Mouse (Mus musculus): ENCODE results near the gene Rara. TPM values are rescaled to one million over a fixed set of nuclear protein-coding genes. Genes with fewer than 3 reads are reported as not detected.

Rara gene
- polyA plus RNA-seq, 1 experiment from 2014 or later = 17.3 TPM

GRCm38 (mm10) chr11:98949958-98950460, 22.4 kb downstream of the Rara start:
- H3K4me2 ChIP-seq (replicated peaks) = no peak overlapping the region
- H3K4me1 ChIP-seq = peaks cover 37% of the 10 kb centered on the region
- WGBS = 81% methylated on average over 7 of the region's 7 CpGs
- no peak overlapping the region for H3K4me3 ChIP-seq
- H3K9ac ChIP-seq (replicated peaks) = no peak overlapping the region
- no peaks in the 10 kb centered on the region for H3K36me3 ChIP-seq
- H3K9me3 ChIP-seq = no peaks in the 10 kb centered on the region
- no peak for ATAC-seq (ENCODE audit: low FRiP score, low read depth)
- H3K27ac ChIP-seq (replicated peaks) = no peak overlapping the region
- no peaks in the 10 kb centered on the region for H3K27me3 ChIP-seq

- Histone ChIP-seq H3K9ac (replicated peaks) (no peak overlapping the region), H3K9me3 (no peaks in the 10 kb centered on the region), H3K4me1 (peaks cover 37% of the 10 kb centered on the region), H3K4me3 (no peak overlapping the region), H3K36me3 (no peaks in the 10 kb centered on the region), H3K4me2 (replicated peaks) (no peak overlapping the region), H3K27me3 (no peaks in the 10 kb centered on the region), H3K27ac (replicated peaks) (no peak overlapping the region)
- 85% methylated on average over 9 of the region's 9 CpGs for WGBS
- ATAC-seq (ENCODE audit: low FRiP score, low read depth) = no peak
Observed at GRCm38 (mm10) chr11:98950484-98950883, 22.9 kb downstream of the Rara start.

- H3K4me1 ChIP-seq = peaks cover 42% of the 10 kb centered on the region
- 0 out of 2 replicates have a peak overlapping the region, but pooled peaks have one; percentile 15 for H3K9ac ChIP-seq (replicated peaks)
- H3K9me3 ChIP-seq = no peaks in the 10 kb centered on the region
- H3K36me3 ChIP-seq = no peaks in the 10 kb centered on the region
- ATAC-seq (ENCODE audit: low FRiP score, low read depth) = no peak
- WGBS = 75% methylated on average over 16 of the region's 16 CpGs
- no peak overlapping the region for H3K27ac ChIP-seq (replicated peaks)
- no peak overlapping the region for H3K4me3 ChIP-seq
- H3K4me2 ChIP-seq (replicated peaks) = no peak overlapping the region
- no peaks in the 10 kb centered on the region for H3K27me3 ChIP-seq
Observed at GRCm38 (mm10) chr11:98951026-98951906, 23.6 kb downstream of the Rara start.

- Histone ChIP-seq H3K36me3 (no peaks in the 10 kb centered on the region), H3K4me1 (peaks cover 42% of the 10 kb centered on the region), H3K9me3 (no peaks in the 10 kb centered on the region), H3K9ac (replicated peaks) (no peak overlapping the region), H3K27me3 (no peaks in the 10 kb centered on the region), H3K4me2 (replicated peaks) (no peak overlapping the region), H3K27ac (replicated peaks) (no peak overlapping the region), H3K4me3 (no peak overlapping the region)
- ATAC-seq (ENCODE audit: low FRiP score, low read depth) = no peak
- 80% methylated on average over 1 of the region's 1 CpGs for WGBS
Observed at GRCm38 (mm10) chr11:98952111-98952510, 24.5 kb downstream of the Rara start.

GRCm38 (mm10) chr11:98952736-98953135, 25.1 kb downstream of the Rara start:
- WGBS = 74% methylated on average over 2 of the region's 2 CpGs

GRCm38 (mm10) chr11:98953361-98953760, 25.7 kb downstream of the Rara start:
- H3K27ac ChIP-seq (replicated peaks) = peak overlapping the region; percentile 46; the same call in 1 of the 2 replicates
- 6% methylated on average over 2 of the region's 2 CpGs for WGBS
- H3K9ac ChIP-seq (replicated peaks) = no peak overlapping the region
- H3K4me1 ChIP-seq = peaks cover 42% of the 10 kb centered on the region
- no peaks in the 10 kb centered on the region for H3K36me3 ChIP-seq
- no peaks in the 10 kb centered on the region for H3K9me3 ChIP-seq
- H3K27me3 ChIP-seq = no peaks in the 10 kb centered on the region
- no peak overlapping the region for H3K4me2 ChIP-seq (replicated peaks)
- ATAC-seq (ENCODE audit: low FRiP score, low read depth) = peak; percentile 23; the same call in 1 of the 2 replicates
- H3K4me3 ChIP-seq = no peak overlapping the region

More at GRCm38 (mm10) chr11:98952736-98953135, 25.1 kb downstream of the Rara start:
- no peak for ATAC-seq (ENCODE audit: low FRiP score, low read depth)
- peaks cover 42% of the 10 kb centered on the region for H3K4me1 ChIP-seq
- H3K36me3 ChIP-seq = no peaks in the 10 kb centered on the region
- H3K4me3 ChIP-seq = no peak overlapping the region
- H3K9ac ChIP-seq (replicated peaks) = no peak overlapping the region
- H3K27ac ChIP-seq (replicated peaks) = no peak overlapping the region
- H3K27me3 ChIP-seq = no peaks in the 10 kb centered on the region
- H3K4me2 ChIP-seq (replicated peaks) = no peak overlapping the region
- no peaks in the 10 kb centered on the region for H3K9me3 ChIP-seq

- Histone ChIP-seq H3K36me3 (no peaks in the 10 kb centered on the region), H3K4me2 (replicated peaks) (peak overlapping the region; percentile 28), H3K4me1 (peaks cover 42% of the 10 kb centered on the region), H3K4me3 (no peak overlapping the region), H3K27ac (replicated peaks) (peak overlapping the region; percentile 46; the same call in 1 of the 2 replicates), H3K9me3 (no peaks in the 10 kb centered on the region), H3K27me3 (no peaks in the 10 kb centered on the region), H3K9ac (replicated peaks) (no peak overlapping the region)
- no peak for ATAC-seq (ENCODE audit: low FRiP score, low read depth)
- WGBS = 29% methylated on average over 13 of the region's 13 CpGs
Observed at GRCm38 (mm10) chr11:98953835-98954320, 26.3 kb downstream of the Rara start.

- Histone ChIP-seq H3K4me2 (replicated peaks) (peak overlapping the region; percentile 28), H3K36me3 (no peaks in the 10 kb centered on the region), H3K27me3 (no peaks in the 10 kb centered on the region), H3K4me3 (no peak overlapping the region), H3K9me3 (no peaks in the 10 kb centered on the region), H3K9ac (replicated peaks) (no peak overlapping the region), H3K4me1 (peaks cover 47% of the 10 kb centered on the region), H3K27ac (replicated peaks) (peak overlapping the region; percentile 46)
- peak; percentile 57 for ATAC-seq (ENCODE audit: low FRiP score, low read depth)
- WGBS = 5% methylated on average over 10 of the region's 10 CpGs
Observed at GRCm38 (mm10) chr11:98954373-98954772, 26.8 kb downstream of the Rara start.

- no peak overlapping the region for H3K9ac ChIP-seq (replicated peaks)
- 0 out of 2 replicates have a peak, but pooled peaks have one; percentile 21 for ATAC-seq (ENCODE audit: low FRiP score, low read depth)
- WGBS = 18% methylated on average over 16 of the region's 17 CpGs
- peaks cover 54% of the 10 kb centered on the region for H3K4me1 ChIP-seq
- H3K4me2 ChIP-seq (replicated peaks) = peak overlapping the region; percentile 28
- no peaks in the 10 kb centered on the region for H3K9me3 ChIP-seq
- H3K27me3 ChIP-seq = no peaks in the 10 kb centered on the region
- H3K4me3 ChIP-seq = no peak overlapping the region
- no peaks in the 10 kb centered on the region for H3K36me3 ChIP-seq
- H3K27ac ChIP-seq (replicated peaks) = peak overlapping the region; percentile 46
Observed at GRCm38 (mm10) chr11:98954801-98955706, 27.4 kb downstream of the Rara start.

GRCm38 (mm10) chr11:98955707-98956235, 28.2 kb downstream of the Rara start:
- Histone ChIP-seq H3K27ac (replicated peaks) (peak overlapping the region; percentile 46), H3K4me1 (peaks cover 61% of the 10 kb centered on the region), H3K36me3 (no peaks in the 10 kb centered on the region), H3K27me3 (peaks cover 4% of the 10 kb centered on the region), H3K9me3 (no peaks in the 10 kb centered on the region), H3K4me3 (no peak overlapping the region), H3K4me2 (replicated peaks) (no peak overlapping the region), H3K9ac (replicated peaks) (no peak overlapping the region)
- 41% methylated on average over 7 of the region's 7 CpGs for WGBS
- ATAC-seq (ENCODE audit: low FRiP score, low read depth) = no peak

- peaks cover 9% of the 10 kb centered on the region for H3K27me3 ChIP-seq
- H3K4me2 ChIP-seq (replicated peaks) = no peak overlapping the region
- no peak overlapping the region for H3K4me3 ChIP-seq
- no peak overlapping the region for H3K9ac ChIP-seq (replicated peaks)
- H3K4me1 ChIP-seq = peaks cover 62% of the 10 kb centered on the region
- no peak for ATAC-seq (ENCODE audit: low FRiP score, low read depth)
- no peak overlapping the region for H3K27ac ChIP-seq (replicated peaks)
- no peaks in the 10 kb centered on the region for H3K9me3 ChIP-seq
- no peaks in the 10 kb centered on the region for H3K36me3 ChIP-seq
- WGBS = 81% methylated on average over 10 of the region's 10 CpGs
Observed at GRCm38 (mm10) chr11:98956340-98956739, 28.7 kb downstream of the Rara start.

All from midbrain, embryonic 12.5 days (tissue).